Mouse (Mus musculus): ENCODE data around the gene Pnkd.
A peak's percentile ranks its signal among the peaks of the same experiment; 100 is the strongest.
"Not testable (repeated sequence)": the region's sequence is repeated elsewhere in the genome, so short reads cannot be mapped to it uniquely, and the experiment has no call there.

The Pnkd gene

DNA sequence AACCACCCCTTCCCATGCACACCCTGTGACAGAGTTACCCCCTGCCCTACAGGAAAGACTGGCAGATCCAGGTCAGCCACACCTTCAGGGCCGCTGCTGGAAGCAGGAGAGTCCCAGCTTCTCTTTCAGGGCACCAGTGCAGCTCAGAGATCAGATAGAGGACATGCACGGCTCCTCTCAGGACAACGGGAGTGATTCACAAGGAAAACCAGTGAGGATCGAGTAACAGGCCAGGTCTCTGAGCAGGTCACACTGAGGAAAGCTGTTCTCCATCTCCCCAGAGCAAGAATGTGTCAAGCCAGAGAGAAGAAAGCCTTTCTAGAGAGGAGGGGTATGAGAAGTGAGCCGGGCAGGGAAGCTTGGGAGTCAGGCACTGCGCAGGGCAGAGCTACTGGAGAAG is 11.7 kb downstream of the Pnkd start:
- DNase-seq (ENCODE audit: low read depth, low spot score): no peak

DNA sequence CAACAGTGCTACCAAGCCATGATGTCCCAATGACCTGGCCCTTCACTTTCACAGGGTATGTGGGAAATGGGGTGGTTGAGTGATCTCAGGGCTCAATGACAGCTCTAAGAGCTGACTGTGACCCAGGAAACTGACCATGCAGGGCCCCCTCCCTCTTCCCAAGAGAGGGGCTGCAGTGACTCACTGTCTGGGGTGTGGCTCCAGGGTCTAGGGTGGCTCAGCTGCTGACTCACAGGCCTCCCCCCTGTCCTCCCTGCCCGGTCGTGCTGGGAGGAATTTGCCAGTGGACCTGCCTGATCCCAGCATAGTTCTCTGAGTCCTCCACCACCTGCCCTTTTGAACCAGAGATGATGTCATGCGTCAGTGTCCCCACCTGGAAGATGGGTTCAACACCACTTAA is 12.5 kb downstream of the Pnkd start:
- no peak for DNase-seq (ENCODE audit: low read depth, low spot score)

GRCm38 (mm10) chr1:74298157-74298750 is 13.5 kb downstream of the Pnkd start:
- DNase-seq (ENCODE audit: low read depth, low spot score): no peak

- DNase-seq (ENCODE audit: low read depth, low spot score): no peak
Measured at GRCm38 (mm10) chr1:74298996-74299395, 14.3 kb downstream of the Pnkd start.

DNA sequence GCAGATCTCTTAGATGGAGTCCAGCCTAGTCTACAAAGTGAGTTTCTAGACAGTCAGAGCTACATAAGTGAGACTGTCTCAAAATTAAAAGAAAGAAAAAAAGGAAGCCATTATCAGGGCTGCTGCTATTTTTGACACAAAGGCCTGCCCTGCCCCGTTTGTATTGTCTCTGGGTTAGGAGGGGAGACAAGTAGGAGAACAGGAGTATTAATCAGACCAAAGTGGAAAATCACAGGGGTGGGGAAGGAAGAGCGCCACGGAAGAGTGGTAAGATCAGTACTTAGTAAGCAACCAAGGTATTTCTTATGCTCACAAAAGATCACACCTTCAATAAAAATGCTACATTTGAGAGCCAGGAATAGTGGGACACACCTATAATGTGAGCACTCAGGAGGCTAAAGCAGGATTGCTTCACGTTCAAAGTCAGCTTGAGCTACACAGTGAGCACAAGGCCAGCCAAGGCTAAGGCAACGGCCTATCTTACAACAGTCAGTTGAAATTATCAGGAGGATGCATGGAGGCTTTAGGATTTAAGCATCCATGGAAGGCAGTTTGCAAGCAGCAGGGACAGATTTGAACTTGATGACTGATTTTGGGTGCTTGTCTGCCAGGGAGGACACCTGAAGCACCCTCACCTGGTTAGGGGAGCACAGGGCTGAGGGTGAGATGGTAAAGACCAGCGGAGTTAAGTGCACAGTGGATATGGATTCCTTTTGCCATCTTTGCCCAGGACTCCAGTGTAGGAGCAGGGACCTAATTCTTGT is 15.8 kb downstream of the Pnkd start:
- DNase-seq (ENCODE audit: low read depth, low spot score): no peak

- DNase-seq (ENCODE audit: low read depth, low spot score): no peak
Measured at GRCm38 (mm10) chr1:74302229-74302628, 17.5 kb downstream of the Pnkd start.

- no peak for DNase-seq (ENCODE audit: low read depth, low spot score)
Measured at GRCm38 (mm10) chr1:74302835-74303234, 18.1 kb downstream of the Pnkd start.

- no peak for DNase-seq (ENCODE audit: low read depth, low spot score)
Measured at GRCm38 (mm10) chr1:74303509-74304338, 19.0 kb downstream of the Pnkd start.

- DNase-seq (ENCODE audit: low read depth, low spot score): no peak
Measured at GRCm38 (mm10) chr1:74304339-74304790, 19.6 kb downstream of the Pnkd start.

DNA sequence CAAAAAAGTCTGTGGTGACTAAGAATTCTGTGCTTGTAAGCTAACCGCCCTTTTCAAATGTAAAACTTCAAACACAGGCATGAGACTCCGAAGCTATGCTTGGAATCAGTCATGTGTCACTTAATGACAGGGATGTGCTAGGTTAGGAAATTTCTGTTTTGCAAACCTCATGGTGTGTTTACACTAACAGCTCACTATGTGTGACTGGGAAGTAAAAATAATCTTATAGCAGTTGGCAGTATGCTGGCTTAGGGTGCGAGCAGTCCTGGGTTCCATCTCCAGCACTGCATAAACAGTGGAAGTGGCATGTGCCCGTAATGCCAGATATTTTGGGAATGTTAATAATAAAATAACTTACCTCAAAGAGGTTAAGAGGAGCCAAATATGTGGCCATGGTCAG is 20.2 kb downstream of the Pnkd start:
- no peak for DNase-seq (ENCODE audit: low read depth, low spot score)

DNA sequence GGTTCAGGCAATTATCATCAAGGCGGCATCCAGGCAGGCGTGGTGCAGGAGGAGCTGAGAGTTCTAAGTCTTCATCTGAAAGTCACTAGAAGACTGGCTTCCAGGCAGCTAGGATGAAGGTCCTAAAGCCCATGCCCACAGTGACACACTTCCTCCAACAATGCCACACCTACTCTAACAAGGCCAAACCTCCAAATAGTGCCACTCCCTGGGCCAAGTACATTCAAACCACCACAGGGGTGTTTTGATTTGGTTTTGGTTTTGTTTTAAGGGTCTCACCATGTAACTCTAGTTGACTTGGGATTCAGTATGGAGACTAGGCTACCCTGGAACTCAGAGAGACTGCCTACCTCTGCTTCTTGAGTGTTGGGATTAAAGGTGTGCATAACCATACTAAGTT is 20.8 kb downstream of the Pnkd start, which contains the start of gene Tmbim1:
TSS of gene Tmbim1 (minus strand) at position 101 of the 400 bp plus-strand sequence.
- no peak for DNase-seq (ENCODE audit: low read depth, low spot score)

DNA sequence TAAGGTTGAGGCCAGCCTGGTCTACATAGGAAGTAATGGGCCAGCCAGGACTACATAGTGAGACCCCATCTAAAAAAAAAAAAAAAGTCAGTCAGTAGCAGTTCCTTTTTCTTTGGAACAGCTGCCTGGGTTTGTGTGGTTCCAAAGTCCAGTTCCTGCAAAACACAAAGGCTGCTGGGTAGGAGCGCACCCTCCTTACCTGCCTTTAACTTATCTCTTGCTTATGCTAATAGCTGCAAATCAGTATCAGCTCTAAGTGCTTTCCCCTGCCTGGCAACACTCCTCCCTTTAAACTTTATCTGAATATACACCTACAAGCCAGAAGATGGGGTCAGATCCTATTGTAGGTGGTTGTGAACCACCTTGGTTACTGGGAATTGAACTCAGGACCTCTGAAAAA is 22.4 kb downstream of the Pnkd start:
- DNase-seq (ENCODE audit: low read depth, low spot score): no peak

DNA sequence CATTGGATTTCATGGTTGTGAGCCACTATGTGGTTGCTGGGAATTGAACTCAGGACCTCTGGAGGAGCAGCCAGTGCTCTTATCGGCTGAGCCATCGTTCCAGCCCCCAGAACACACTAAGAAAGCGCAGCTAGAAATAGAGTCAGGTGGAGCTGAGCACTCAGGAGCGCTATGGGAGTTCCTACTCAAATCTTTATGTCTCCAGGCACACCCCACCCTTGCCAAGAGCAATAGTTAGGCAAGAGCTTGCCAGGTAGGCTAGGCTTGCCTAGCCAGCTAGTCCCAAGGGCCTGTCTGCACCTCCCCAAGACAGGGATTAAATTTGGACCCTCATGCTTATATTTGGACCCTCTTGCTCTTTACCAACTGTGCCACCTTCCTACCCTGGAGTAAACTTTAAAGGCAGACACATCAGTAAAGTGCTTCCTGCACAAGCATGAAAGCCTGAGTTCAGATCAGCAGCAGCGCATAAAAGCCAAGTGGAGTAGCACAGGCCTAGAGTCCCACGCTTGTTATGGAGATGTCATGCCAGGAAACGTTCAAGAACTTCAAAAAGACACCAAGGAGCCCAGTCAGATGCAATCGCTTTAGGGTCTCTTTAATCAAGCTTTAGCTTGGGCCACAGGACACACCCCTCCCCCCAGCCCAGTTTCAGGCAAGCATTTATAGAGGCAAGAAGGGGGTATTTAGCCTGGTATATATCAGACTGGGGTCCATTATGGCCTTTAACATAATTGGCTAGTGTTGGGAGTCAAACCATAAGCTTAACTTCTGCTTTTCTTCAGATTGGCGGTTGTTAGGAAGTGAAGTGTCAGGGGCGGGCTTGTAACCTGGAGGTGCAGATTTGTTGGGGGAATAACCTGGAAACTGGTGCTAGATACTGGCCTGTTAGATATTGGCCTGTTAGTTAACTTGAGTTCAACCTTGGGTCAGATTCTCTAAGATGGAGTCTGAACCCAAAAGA is 23.6 kb downstream of the Pnkd start:
- DNase-seq (ENCODE audit: low read depth, low spot score): no peak

- no peak for DNase-seq (ENCODE audit: low read depth, low spot score)
Measured at GRCm38 (mm10) chr1:74309767-74310166, 25.0 kb downstream of the Pnkd start.

GRCm38 (mm10) chr1:74313049-74313692 is 28.4 kb downstream of the Pnkd start:
- DNase-seq (ENCODE audit: low read depth, low spot score): peak; percentile 69

GRCm38 (mm10) chr1:74314796-74315195 is 30.1 kb downstream of the Pnkd start:
- DNase-seq (ENCODE audit: low read depth, low spot score): no peak

DNA sequence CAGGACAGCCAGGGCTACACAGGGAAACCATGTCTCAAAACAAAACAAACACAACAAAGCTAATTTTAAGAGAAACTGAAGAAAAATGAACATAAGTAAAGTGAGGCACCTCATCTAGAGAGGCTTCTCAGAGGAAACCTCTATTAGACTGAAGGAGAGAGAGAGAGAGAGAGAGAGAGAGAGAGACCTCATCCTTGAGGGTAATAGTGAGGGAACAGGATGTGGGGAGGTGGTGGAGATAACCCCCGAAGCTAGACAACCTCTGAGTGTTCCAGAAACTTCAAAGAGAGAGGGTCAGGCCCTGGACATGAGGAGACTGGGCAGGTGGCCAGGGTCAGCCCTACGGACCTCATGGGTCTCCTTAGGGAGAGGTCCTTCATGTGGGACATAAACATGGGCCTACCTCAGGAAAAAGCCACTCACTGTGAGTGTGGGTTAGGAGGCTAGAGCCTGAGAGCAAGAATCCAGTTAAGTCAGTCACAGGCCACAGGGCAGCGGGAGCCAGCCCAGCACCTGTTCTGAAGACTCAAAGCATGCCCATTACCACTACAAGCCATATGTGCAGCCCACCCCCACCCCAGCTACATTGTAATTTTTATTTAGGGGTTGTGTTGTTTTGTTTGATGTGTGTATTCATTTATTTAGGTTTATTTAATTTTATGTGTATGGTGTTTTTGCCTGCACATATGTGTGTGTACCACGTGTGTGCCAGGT is 31.5 kb downstream of the Pnkd start:
- no peak for DNase-seq (ENCODE audit: low read depth, low spot score)

DNA sequence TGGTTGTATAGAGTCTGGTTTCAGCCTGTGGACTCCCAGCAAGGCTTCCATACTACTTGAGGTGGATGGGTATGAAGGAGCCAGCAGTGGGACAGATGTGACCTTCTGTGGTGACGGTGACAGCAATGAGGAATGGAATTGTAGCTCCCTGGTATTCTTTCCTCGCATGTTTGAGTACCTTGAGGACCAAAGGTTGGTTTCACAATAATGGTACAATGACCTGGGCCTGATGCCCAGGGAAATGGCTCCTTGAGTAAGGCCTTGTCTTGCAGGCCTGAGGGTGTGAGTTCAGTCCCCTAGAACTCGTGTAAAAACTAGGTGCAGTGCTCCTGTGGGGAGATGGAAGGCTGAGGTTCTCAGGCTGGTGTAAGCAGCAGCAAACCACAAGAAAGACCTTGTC is 34.0 kb downstream of the Pnkd start:
- no peak for DNase-seq (ENCODE audit: low read depth, low spot score)

GRCm38 (mm10) chr1:74321396-74321795 is 36.7 kb downstream of the Pnkd start:
- DNase-seq (ENCODE audit: low read depth, low spot score): no peak

- DNase-seq (ENCODE audit: low read depth, low spot score): not testable (repeated sequence)
Measured at GRCm38 (mm10) chr1:74326916-74327315, 42.2 kb downstream of the Pnkd start.
